Mouse (Mus musculus): Measurements from ENCODE around the gene Slc5a4b. TPM values are rescaled to one million over a fixed set of nuclear protein-coding genes. Genes with fewer than 3 reads are reported as not detected.

Slc5a4b gene
- polyA plus RNA-seq, 1 experiment from 2014 or later = not detected

DNA sequence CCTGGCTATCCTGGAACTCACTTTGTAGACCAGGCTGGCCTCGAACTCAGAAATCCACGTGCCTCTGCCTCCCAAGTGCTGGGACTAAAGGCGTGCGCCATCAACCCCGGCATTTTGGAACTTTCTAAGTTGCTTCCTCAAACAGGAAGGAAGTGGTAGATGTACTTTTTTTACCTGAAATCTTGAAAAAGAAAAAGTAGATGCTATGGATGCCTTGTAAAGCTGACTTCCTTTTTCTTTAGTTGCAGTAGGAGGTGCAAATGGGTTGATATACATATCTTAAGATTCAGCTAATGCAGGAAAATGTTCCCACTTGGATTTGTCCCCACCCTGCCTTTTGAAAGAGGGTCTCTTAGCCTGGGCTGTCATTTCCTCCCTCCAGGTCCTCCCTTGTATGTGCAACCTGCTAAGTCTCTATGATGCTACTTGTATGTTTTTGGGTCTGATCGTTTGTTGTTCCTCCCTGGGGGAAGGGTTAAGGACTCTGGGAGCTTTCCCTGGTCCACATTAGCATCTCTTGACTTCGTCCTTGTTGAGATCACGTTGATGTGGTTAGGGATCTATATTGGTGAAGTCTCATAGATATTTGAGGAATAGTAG lies 76.7 kb downstream of the Slc5a4b start:
- Histone ChIP-seq H3K4me3 (replicated peaks) (no peak overlapping the region), H3K9me3 (no peaks in the 10 kb centered on the region), H3K4me1 (replicated peaks) (peaks cover 17% of the 10 kb centered on the region), H3K27ac (no peak overlapping the region), H3K27me3 (no peaks in the 10 kb centered on the region), H3K9ac (replicated peaks) (no peak overlapping the region), H3K4me2 (replicated peaks) (no peak overlapping the region; the same call in 1 of the 2 replicates), H3K36me3 (peaks cover 34% of the 10 kb centered on the region)
- ATAC-seq = no peak
- 96% methylated on average over 8 of the region's 8 CpGs for WGBS

DNA sequence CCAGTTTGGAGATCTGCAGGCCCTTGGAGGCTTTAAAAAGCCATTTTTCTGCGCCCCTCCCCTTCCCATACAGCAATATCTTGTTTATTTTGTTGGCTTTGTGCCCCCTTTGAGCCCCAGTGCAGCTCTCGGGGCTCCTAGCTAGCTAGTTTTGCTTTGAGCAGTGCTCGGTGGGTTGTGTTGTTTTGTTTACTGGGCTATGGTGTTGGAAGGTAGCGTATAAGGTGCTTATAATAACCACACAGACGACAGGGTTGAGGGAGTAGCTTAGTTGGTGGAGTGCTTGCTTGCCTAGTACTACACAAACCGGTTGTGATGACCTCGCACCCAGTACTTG lies 77.7 kb downstream of the Slc5a4b start:
- peaks cover 24% of the 10 kb centered on the region for H3K36me3 ChIP-seq
- H3K9me3 ChIP-seq = no peaks in the 10 kb centered on the region
- H3K4me1 ChIP-seq (replicated peaks) = peaks cover 17% of the 10 kb centered on the region
- peak overlapping the region; percentile 93 for H3K9ac ChIP-seq (replicated peaks)
- peak overlapping the region; percentile 91 for H3K4me3 ChIP-seq (replicated peaks)
- peak overlapping the region; percentile 49; the same call in 1 of the 2 replicates for H3K27ac ChIP-seq
- H3K27me3 ChIP-seq = no peaks in the 10 kb centered on the region
- 22% methylated on average over 7 of the region's 7 CpGs for WGBS
- 0 out of 2 replicates have a peak, but pooled peaks have one; percentile 2 for ATAC-seq
- H3K4me2 ChIP-seq (replicated peaks) = peak overlapping the region; percentile 83

DNA sequence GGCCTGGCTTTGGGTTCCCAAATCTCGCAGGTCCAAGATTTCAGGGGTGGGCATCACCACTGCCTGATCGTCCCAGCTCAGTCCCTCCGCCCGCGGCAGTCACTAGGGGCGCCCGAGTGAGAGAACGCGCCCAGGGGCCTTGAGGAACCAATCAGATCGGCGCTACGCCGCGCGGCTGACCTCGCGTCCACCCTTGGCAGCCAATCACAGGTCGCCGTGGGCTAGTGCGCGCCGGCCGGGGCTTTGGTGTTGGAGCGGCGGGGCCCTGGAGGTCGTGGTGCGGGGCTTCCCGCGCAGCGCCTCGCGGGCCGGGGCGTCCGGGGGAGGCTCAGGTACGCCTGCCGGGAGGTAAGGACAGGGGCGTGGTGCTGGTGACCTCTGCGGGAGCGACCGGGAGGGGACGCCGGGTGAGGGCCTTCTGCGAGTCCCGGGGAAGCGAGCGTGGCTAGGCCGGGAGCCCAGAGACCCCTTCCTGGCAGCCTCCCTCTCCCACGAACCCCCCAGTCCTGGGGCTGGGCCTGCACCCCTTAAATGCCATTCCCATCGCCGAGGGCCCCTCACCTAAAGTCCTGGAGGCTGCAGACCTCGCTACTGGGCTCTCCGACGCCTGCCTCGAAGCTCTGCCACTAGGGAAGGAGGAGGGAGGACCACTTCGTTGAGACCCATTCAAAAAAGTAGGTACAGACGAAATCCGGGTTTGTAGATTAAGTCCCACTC lies 78.2 kb downstream of the Slc5a4b start, which contains the start of gene Zfp280b:
Gene Zfp280b (plus strand): TSS at position 249 of the 717 bp plus-strand sequence.
- Histone ChIP-seq H3K4me2 (replicated peaks) (peak within 1 kb of the TSS; percentile 83), H3K27ac (peak within 1 kb of the TSS; percentile 49), H3K36me3 (peaks cover 18% of the 10 kb centered on the region), H3K4me1 (replicated peaks) (peaks cover 17% of the 10 kb centered on the region), H3K9ac (replicated peaks) (peak within 1 kb of the TSS; percentile 93), H3K27me3 (no peaks in the 10 kb centered on the region), H3K4me3 (replicated peaks) (peak within 1 kb of the TSS; percentile 91), H3K9me3 (no peaks in the 10 kb centered on the region)
- WGBS = under 1% methylated on average over 58 of the region's 58 CpGs
- ATAC-seq = peak; percentile 98

DNA sequence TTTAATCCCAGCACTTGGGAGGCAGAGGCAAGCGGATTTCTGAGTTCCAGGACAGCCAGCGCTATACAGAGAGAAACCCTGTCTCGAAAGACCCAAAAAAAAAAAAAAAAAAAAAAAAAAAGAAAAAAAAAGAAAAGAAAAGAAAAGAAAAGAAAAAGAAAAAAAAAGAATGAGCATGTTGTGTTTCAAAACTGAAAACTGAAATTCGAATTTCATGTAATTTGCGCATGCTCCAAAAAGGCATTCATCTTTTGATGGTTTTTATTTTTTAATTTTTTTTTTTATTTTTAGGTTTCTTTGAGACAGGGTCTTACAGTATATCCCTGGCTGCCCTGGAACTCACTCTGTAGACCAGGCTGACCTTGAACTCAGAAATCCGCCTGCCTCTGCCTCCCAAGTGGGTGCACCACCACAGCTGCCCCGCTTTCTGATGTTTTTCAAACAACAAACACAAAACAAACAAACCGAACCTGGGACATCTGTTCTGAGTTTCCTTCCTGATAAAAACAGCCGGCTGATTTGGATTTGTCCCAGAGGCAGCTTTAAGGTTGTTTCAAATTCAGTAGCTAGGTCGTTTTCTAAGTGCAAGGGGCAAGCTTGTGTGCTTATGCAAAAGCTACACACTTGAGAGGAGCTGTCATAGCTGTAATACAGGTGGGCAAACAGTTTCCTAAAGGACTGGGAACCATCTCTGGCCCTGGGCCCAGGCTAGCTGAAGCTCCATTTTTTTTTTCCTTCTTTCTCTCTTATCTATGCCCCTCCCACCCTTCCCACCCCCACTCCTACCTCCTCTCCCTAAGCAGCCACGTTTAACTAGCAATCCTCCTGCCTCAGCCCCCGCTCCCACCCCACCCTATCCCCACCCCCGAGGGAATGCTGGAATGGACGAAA lies 79.0 kb downstream of the Slc5a4b start:
- Histone ChIP-seq H3K4me1 (replicated peaks) (peaks cover 17% of the 10 kb centered on the region), H3K9me3 (no peaks in the 10 kb centered on the region), H3K36me3 (peaks cover 10% of the 10 kb centered on the region), H3K4me3 (replicated peaks) (peak overlapping the region; percentile 91), H3K9ac (replicated peaks) (peak overlapping the region; percentile 93; the same call in 1 of the 2 replicates), H3K27me3 (no peaks in the 10 kb centered on the region), H3K4me2 (replicated peaks) (peak overlapping the region; percentile 83), H3K27ac (peak overlapping the region; percentile 49)
- 55% methylated on average over 14 of the region's 14 CpGs for WGBS
- no peak; the same call in 1 of the 2 replicates for ATAC-seq

DNA sequence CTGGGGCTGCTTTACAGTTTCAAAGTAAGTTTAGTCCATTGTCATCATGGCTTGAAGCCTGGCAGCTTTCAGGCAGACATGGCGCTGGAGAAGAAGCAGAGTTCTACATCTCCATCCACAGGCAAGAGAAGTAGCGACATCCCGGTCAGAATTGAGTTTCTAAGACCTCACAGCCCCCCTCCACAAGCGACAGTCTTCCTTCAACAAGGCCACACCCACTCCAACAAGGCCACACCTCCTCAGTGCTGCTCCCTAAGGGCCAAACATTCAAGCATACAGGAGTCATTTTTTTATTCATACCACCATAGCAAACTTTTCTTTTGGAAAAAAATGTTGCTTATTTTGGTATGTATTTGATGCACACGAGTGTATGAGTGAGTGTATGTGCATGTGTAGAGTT lies 80.3 kb downstream of the Slc5a4b start:
- Histone ChIP-seq H3K9ac (replicated peaks) (no peak overlapping the region), H3K4me1 (replicated peaks) (peaks cover 17% of the 10 kb centered on the region), H3K27me3 (no peaks in the 10 kb centered on the region), H3K27ac (no peak overlapping the region), H3K4me3 (replicated peaks) (no peak overlapping the region), H3K36me3 (peaks cover 4% of the 10 kb centered on the region; the same call in 1 of the 2 replicates), H3K9me3 (0 out of 2 replicates have a peak, but pooled peaks cover under 1% of the 10 kb centered on the region), H3K4me2 (replicated peaks) (no peak overlapping the region)
- ATAC-seq = no peak
- whole genome bisulfite sequencing = 57% methylated on average over 5 of the region's 5 CpGs

DNA sequence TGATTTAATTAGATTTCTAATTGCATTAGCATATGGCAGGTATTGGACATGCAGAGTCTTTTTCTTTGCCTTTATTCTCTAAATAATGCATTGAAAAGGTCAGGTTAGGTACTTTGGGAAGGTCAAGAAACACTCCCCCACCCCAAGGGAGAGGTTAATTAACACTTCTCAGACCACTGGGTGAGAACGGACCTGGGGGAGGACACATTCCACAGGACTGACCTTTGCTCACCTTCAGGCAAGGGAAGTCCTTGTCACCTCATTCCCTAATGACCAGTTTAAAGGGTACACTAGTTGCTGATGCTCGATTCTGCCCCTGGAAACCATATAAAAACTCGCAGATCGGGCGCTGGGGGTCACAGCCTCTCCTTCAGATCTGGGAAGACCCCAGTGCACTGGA lies 81.5 kb downstream of the Slc5a4b start:
- Histone ChIP-seq H3K27me3 (no peaks in the 10 kb centered on the region), H3K4me3 (replicated peaks) (no peak overlapping the region), H3K9me3 (peaks cover 8% of the 10 kb centered on the region; the same call in 1 of the 2 replicates), H3K9ac (replicated peaks) (no peak overlapping the region), H3K4me1 (replicated peaks) (peaks cover 16% of the 10 kb centered on the region), H3K36me3 (no peaks in the 10 kb centered on the region), H3K27ac (no peak overlapping the region), H3K4me2 (replicated peaks) (no peak overlapping the region)
- 44% methylated on average over 5 of the region's 5 CpGs for WGBS
- ATAC-seq = no peak

DNA sequence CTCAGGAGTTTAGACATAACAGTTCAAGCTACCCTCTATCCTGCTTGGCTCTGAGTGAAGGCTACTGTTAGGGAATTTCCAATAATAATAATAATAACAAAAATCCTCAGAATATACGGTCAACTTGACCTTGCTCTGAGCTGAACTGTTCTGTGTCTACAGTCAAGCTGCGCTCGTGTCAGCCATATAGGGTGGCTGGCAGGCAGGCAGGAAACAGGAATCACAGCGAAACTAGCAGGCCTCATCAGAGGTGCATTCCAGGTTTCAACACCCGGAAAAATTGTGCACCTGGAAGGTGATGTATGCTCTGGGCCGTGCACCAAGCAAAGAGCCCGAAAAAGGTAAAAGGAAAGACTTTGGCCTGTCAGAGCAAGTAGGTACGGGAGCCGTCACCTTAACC lies 82.4 kb downstream of the Slc5a4b start:
- 77% methylated on average over 9 of the region's 9 CpGs for WGBS

DNA sequence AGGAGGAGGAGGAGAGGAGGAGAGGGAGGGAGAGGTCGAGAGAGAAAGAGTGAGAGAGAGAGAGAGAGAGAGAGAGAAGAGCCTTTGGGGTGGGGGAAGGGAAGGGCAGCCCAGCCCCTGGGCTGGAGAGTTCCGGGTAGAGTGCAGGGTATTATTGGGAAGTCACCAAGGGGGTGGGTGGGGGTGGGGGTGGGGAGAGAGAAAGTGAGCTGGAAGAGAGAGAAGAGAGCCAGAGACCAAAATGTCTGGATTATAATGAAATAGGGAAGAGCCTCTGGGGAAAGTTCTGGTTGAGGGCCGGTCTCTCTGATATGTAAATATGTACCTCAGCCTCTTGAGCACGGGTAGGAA lies 82.8 kb downstream of the Slc5a4b start:
- Histone ChIP-seq H3K4me3 (replicated peaks) (no peak overlapping the region), H3K27ac (no peak overlapping the region), H3K4me1 (replicated peaks) (peaks cover 4% of the 10 kb centered on the region), H3K9ac (replicated peaks) (no peak overlapping the region), H3K9me3 (peaks cover 8% of the 10 kb centered on the region; the same call in 1 of the 2 replicates), H3K36me3 (no peaks in the 10 kb centered on the region), H3K27me3 (no peaks in the 10 kb centered on the region), H3K4me2 (replicated peaks) (no peak overlapping the region)
- WGBS = 17% methylated on average over 4 of the region's 4 CpGs
- no peak for ATAC-seq

More for the DNA sequence above, 82.4 kb downstream of the Slc5a4b start:
- Histone ChIP-seq H3K9ac (replicated peaks) (no peak overlapping the region), H3K9me3 (peaks cover 8% of the 10 kb centered on the region; the same call in 1 of the 2 replicates), H3K27me3 (no peaks in the 10 kb centered on the region), H3K4me2 (replicated peaks) (no peak overlapping the region), H3K27ac (no peak overlapping the region), H3K4me1 (replicated peaks) (peaks cover 8% of the 10 kb centered on the region), H3K36me3 (no peaks in the 10 kb centered on the region), H3K4me3 (replicated peaks) (no peak overlapping the region)
- ATAC-seq = no peak

DNA sequence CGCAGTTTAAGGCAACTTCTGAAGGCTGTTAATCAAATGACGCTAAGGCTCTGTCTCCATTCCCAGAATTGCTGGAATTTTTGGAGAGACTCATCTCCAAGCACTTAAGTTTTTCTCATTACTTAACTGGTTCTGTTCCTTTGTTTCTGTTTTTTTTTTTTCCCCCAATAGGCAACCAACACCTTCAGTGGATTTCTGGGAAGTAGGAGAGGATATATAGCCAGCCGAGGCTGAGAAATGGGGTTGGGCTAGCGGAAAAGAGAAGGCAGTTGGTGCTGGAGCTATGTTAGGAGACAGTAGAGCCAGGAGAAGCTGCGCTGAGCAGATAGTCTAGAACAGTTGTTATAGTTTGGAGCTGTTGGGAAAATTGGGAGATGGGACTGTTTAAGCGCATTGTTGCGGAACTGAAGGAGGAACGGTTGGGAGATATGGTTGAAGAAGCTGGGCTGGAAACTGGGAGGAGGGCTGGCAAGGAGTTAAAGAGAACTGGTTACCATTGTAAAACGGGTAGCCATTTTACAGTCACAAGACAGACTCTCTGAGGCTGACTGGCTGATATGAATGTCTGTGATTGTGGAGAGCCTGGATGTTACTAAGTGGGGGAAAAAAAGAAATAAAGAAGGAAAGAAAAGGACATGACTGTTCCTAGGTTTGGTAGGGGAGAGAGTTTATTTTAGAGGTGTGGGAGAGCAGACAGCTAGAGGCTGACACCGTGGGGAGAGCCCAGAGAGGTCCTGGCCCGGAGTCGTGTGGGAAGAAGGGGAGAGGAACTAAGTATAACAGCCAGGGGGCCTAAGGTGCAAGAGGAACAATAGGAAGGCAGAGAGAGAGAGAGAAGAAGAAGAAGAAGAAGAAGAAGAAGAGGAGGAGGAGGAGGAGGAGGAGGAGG lies 83.4 kb downstream of the Slc5a4b start:
- H3K27ac ChIP-seq = no peak overlapping the region
- H3K4me2 ChIP-seq (replicated peaks) = no peak overlapping the region
- no peaks in the 10 kb centered on the region for H3K36me3 ChIP-seq
- ATAC-seq = no peak
- 0 out of 2 replicates have a peak, but pooled peaks cover 2% of the 10 kb centered on the region for H3K4me1 ChIP-seq (replicated peaks)
- H3K27me3 ChIP-seq = no peaks in the 10 kb centered on the region
- H3K4me3 ChIP-seq (replicated peaks) = no peak overlapping the region
- WGBS = 63% methylated on average over 12 of the region's 12 CpGs
- peaks cover 8% of the 10 kb centered on the region; the same call in 1 of the 2 replicates for H3K9me3 ChIP-seq
- no peak overlapping the region for H3K9ac ChIP-seq (replicated peaks)

DNA sequence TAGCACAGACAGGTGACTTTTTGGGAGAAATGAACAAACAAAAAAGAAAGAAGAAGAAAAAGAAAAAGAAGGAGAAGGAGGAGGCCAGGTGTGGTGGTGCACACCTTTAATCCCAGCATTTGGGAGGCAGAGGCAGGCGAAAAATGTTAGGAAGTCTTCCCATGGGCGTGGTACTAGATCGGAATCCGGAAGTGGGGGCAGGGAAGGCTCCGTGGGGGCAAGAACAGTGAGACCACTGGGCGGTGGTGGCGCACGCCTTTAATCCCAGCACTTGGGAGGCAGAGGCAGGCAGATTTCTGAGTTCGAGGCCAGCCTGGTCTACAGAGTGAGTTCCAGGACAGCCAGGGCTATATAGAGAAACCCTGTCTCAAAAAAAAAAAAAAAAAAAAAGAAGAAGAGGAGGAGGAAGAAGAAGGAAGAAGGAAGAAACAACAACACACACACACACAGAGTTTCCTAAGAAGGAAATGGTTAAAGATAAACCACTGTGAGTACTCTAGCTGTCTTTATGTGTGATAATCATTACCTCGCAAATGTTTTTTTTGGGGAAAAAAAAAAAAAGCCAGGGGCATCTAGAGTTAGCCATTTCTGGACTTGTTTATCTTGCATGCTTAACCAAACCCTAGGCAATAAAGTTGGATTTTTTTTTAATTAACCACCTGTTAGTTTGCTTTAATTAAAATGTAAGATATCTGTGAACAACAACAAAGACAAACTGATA lies 85.1 kb downstream of the Slc5a4b start:
- no peak overlapping the region for H3K4me2 ChIP-seq (replicated peaks)
- 93% methylated on average over 10 of the region's 10 CpGs for WGBS

More for the DNA sequence above, 85.1 kb downstream of the Slc5a4b start:
- no peak for ATAC-seq
- Histone ChIP-seq H3K4me3 (replicated peaks) (no peak overlapping the region), H3K27me3 (no peaks in the 10 kb centered on the region), H3K4me1 (replicated peaks) (no peaks in the 10 kb centered on the region), H3K9me3 (peaks cover 8% of the 10 kb centered on the region; the same call in 1 of the 2 replicates), H3K27ac (no peak overlapping the region), H3K9ac (replicated peaks) (no peak overlapping the region), H3K36me3 (no peaks in the 10 kb centered on the region)

All from midbrain, embryonic 13.5 days (tissue).